Mouse (Mus musculus): ENCODE data around the gene Grwd1.

- TF ChIP-seq CTCF (IDR thresholded peaks at IDR 0.05; ENCODE audit: insufficient read depth, low read depth, low read length) (no peak), POLR2A (IDR thresholded peaks at IDR 0.05; ENCODE audit: insufficient read depth, low read depth, low read length) (no peak; the same call in 1 of the 2 replicates)
Measured at GRCm38 (mm10) chr7:45830427-45831127, at the start of gene Grwd1.
